Mouse (Mus musculus) mesoderm, embryonic 11.5 days (tissue): ENCODE data around the gene Adamts17.
A peak's percentile ranks its signal among the peaks of the same experiment; 100 is the strongest.

Experiments used
- DNase-seq: peaks from one replicate; pipeline ENCODE4 v3.0.0-alpha.2; 2012; ENCODE audit warnings: low read depth, low spot score

The Adamts17 gene

GRCm38 (mm10) chr7:66839463-66840007 lies at the start of gene Adamts17:
Gene Adamts17, plus strand, starts transcription at chr7:66839735.
- peak; percentile 96 for DNase-seq

GRCm38 (mm10) chr7:66789860-66790748 lies 49.4 kb upstream of the Adamts17 start:
- no peak for DNase-seq

- no peak for DNase-seq
Observed at GRCm38 (mm10) chr7:66791022-66791421, 48.5 kb upstream of the Adamts17 start.

- no peak for DNase-seq
Observed at GRCm38 (mm10) chr7:66796909-66797308, 42.6 kb upstream of the Adamts17 start.

GRCm38 (mm10) chr7:66797345-66797744 lies 42.2 kb upstream of the Adamts17 start:
- no peak for DNase-seq

GRCm38 (mm10) chr7:66798826-66799225 lies 40.7 kb upstream of the Adamts17 start:
- DNase-seq, result peak; percentile 56

- no peak for DNase-seq
Observed at GRCm38 (mm10) chr7:66800784-66801183, 38.8 kb upstream of the Adamts17 start.

- DNase-seq, result no peak
Observed at GRCm38 (mm10) chr7:66801785-66802184, 37.8 kb upstream of the Adamts17 start.

GRCm38 (mm10) chr7:66803798-66804197 lies 35.7 kb upstream of the Adamts17 start:
- DNase-seq, result peak; percentile 63

GRCm38 (mm10) chr7:66806801-66807200 lies 32.7 kb upstream of the Adamts17 start:
- no peak for DNase-seq

GRCm38 (mm10) chr7:66810436-66810835 lies 29.1 kb upstream of the Adamts17 start:
- DNase-seq, result no peak

- no peak for DNase-seq
Observed at GRCm38 (mm10) chr7:66811294-66811693, 28.2 kb upstream of the Adamts17 start.

GRCm38 (mm10) chr7:66812289-66812688 lies 27.2 kb upstream of the Adamts17 start:
- no peak for DNase-seq

GRCm38 (mm10) chr7:66812737-66813136 lies 26.8 kb upstream of the Adamts17 start:
- peak; percentile 23 for DNase-seq

GRCm38 (mm10) chr7:66813172-66813571 lies 26.4 kb upstream of the Adamts17 start:
- DNase-seq, result no peak

- no peak for DNase-seq
Observed at GRCm38 (mm10) chr7:66815526-66815925, 24.0 kb upstream of the Adamts17 start.

GRCm38 (mm10) chr7:66820034-66820433 lies 19.5 kb upstream of the Adamts17 start:
- no peak for DNase-seq

GRCm38 (mm10) chr7:66830803-66831202 lies 8.7 kb upstream of the Adamts17 start:
- no peak for DNase-seq

GRCm38 (mm10) chr7:66831295-66831694 lies 8.2 kb upstream of the Adamts17 start:
- no peak for DNase-seq

- DNase-seq, result peak; percentile 55
Observed at GRCm38 (mm10) chr7:66840008-66840719, 629 bp downstream of the Adamts17 start.

GRCm38 (mm10) chr7:66841165-66841564 lies 1.6 kb downstream of the Adamts17 start:
- DNase-seq, result no peak

- peak; percentile 78 for DNase-seq
Observed at GRCm38 (mm10) chr7:66842021-66842420, 2.5 kb downstream of the Adamts17 start.
